Mouse (Mus musculus): ENCODE measurements at regions not wholly inside any gene's neighbourhood (a gene's known extent, or its start where the extent isn't known, plus 50 kb on each side); places are given as distances from the start of the nearest gene placed in this dataset.

GRCm38 (mm10) chr8:92212786-92213535 lies 144.5 kb upstream of the Irx5 start:
- no peak for DNase-seq

- no peak for DNase-seq
Measured at GRCm38 (mm10) chr8:92209081-92209480, 148.3 kb upstream of the Irx5 start.

GRCm38 (mm10) chr8:92195635-92196034 lies 161.8 kb upstream of the Irx5 start:
- no peak for DNase-seq

- DNase-seq = no peak
Measured at GRCm38 (mm10) chr8:92194065-92194464, 163.4 kb upstream of the Irx5 start.

GRCm38 (mm10) chr8:92190261-92191025 lies 167.0 kb upstream of the Irx5 start:
- no peak for DNase-seq

GRCm38 (mm10) chr8:92183331-92183730 lies 174.1 kb upstream of the Irx5 start:
- peak; percentile 6 to 33 for DNase-seq

GRCm38 (mm10) chr8:92180651-92181050 lies 176.8 kb upstream of the Irx5 start:
- DNase-seq = no peak

GRCm38 (mm10) chr8:92179327-92179726 lies 178.1 kb upstream of the Irx5 start:
- DNase-seq = no peak

- no peak for DNase-seq
Measured at GRCm38 (mm10) chr8:92176101-92176500, 181.3 kb upstream of the Irx5 start.

GRCm38 (mm10) chr8:92174106-92174505 lies 183.3 kb upstream of the Irx5 start:
- DNase-seq = no peak

GRCm38 (mm10) chr8:92171578-92171977 lies 185.8 kb upstream of the Irx5 start:
- no peak for DNase-seq

- no peak for DNase-seq
Measured at GRCm38 (mm10) chr8:92167340-92167783, 190.1 kb upstream of the Irx5 start.

GRCm38 (mm10) chr8:92165306-92165705 lies 192.1 kb upstream of the Irx5 start:
- no peak for DNase-seq

- DNase-seq = no peak
Measured at GRCm38 (mm10) chr8:92164496-92164895, 192.9 kb upstream of the Irx5 start.

GRCm38 (mm10) chr8:92161002-92161401 lies 196.4 kb upstream of the Irx5 start:
- DNase-seq = no peak

GRCm38 (mm10) chr8:92158219-92158618 lies 199.2 kb upstream of the Irx5 start:
- DNase-seq = no peak

- DNase-seq = no peak
Measured at GRCm38 (mm10) chr8:92152478-92152877, 204.9 kb upstream of the Irx5 start.

- no peak for DNase-seq
Measured at GRCm38 (mm10) chr8:92147672-92148071, 209.8 kb upstream of the Irx5 start.

- DNase-seq = no peak
Measured at GRCm38 (mm10) chr8:92137091-92137882, 220.1 kb upstream of the Irx5 start.

GRCm38 (mm10) chr8:92136413-92136812 lies 221.0 kb upstream of the Irx5 start:
- DNase-seq = no peak

- DNase-seq = no peak
Measured at GRCm38 (mm10) chr8:92134434-92134833, 223.0 kb upstream of the Irx5 start.

GRCm38 (mm10) chr8:92133484-92134406 lies 223.7 kb upstream of the Irx5 start:
- DNase-seq = no peak

Data from heart, adult 18-20 months (tissue).